Mouse (Mus musculus): ENCODE results near the gene Prkrip1. TPM values are rescaled to one million over a fixed set of nuclear protein-coding genes. Genes with fewer than 3 reads are reported as not detected.
A peak's percentile ranks its signal among the peaks of the same experiment; 100 is the strongest.

The Prkrip1 gene
- polyA plus RNA-seq, 1 experiment from 2014 or later = 33.8 TPM

- no peaks in the 10 kb centered on the region for H3K9me3 ChIP-seq (ENCODE audit: control insufficient read depth, low read length)
- H3K27ac ChIP-seq (replicated peaks in 1 of 2; ENCODE audit: control insufficient read depth in 1 of 2, insufficient read depth in 1 of 2, low read depth in 2 of 2, low read length in 2 of 2) = no peak overlapping the region
- H3K4me2 ChIP-seq (ENCODE audit: low read length) = no peak overlapping the region
- H3K36me3 ChIP-seq (ENCODE audit: control insufficient read depth, insufficient read depth, low read length) = no peaks in the 10 kb centered on the region
- ATAC-seq (ENCODE audit: insufficient number of reproducible peaks, insufficient read depth, low FRiP score, low read depth) = no peak
- 81% methylated on average over 6 of the region's 6 CpGs for WGBS
- peaks cover 8 to 9% of the 10 kb centered on the region in 2 experiments; a peak in 3 of 4 replicates for H3K4me1 ChIP-seq (ENCODE audit: control insufficient read depth in 2 of 2, insufficient read depth in 2 of 2, low read length in 2 of 2)
- H3K27me3 ChIP-seq (ENCODE audit: control insufficient read depth, insufficient read depth, low read length) = peaks cover 45% of the 10 kb centered on the region
- H3K4me3 ChIP-seq (ENCODE audit: control insufficient read depth in 1 of 2, insufficient read depth in 1 of 2, low read depth in 1 of 2, low read length in 2 of 2) = no peak overlapping the region
- no peak overlapping the region for H3K9ac ChIP-seq (ENCODE audit: low read length)
Observed at GRCm38 (mm10) chr5:136241161-136241560, 42.4 kb upstream of the Prkrip1 start.

GRCm38 (mm10) chr5:136240381-136240780, 41.6 kb upstream of the Prkrip1 start:
- WGBS = 53% methylated on average over 1 of the region's 1 CpGs
- ATAC-seq (ENCODE audit: insufficient number of reproducible peaks, insufficient read depth, low FRiP score, low read depth) = no peak

DNA sequence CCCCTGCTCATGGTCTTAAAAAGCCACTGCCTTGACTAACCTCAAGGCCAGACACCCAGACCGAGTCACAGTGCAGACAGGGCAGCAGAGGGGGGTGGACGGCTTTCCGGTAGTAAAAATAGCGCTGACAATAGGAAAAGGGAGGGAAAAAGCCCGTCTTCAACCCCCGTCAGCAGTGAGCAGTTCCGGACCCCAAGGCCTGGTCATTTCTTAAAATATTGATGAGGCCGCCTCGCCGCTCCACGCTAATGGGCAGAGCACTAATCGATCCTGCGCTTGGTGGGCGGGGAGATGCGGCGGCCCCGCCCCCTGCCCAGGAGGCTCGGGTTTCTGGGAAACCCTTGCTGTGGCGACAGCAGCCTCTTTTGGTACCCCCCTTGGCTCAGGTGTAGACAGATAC, 38.8 kb upstream of the Prkrip1 start:
- WGBS = 2% methylated on average over 19 of the region's 19 CpGs
- Histone ChIP-seq H3K4me2 (ENCODE audit: low read length) (peak overlapping the region; percentile 66), H3K27me3 (ENCODE audit: control insufficient read depth, insufficient read depth, low read length) (peaks cover 55% of the 10 kb centered on the region), H3K9me3 (ENCODE audit: control insufficient read depth, low read length) (no peaks in the 10 kb centered on the region), H3K36me3 (ENCODE audit: control insufficient read depth, insufficient read depth, low read length) (no peaks in the 10 kb centered on the region), H3K4me3 (ENCODE audit: control insufficient read depth in 1 of 2, insufficient read depth in 1 of 2, low read depth in 1 of 2, low read length in 2 of 2) (peak overlapping the region; percentile 15 to 31), H3K4me1 (ENCODE audit: control insufficient read depth in 2 of 2, insufficient read depth in 2 of 2, low read length in 2 of 2) (no peaks in the 10 kb centered on the region), H3K27ac (replicated peaks in 1 of 2; ENCODE audit: control insufficient read depth in 1 of 2, insufficient read depth in 1 of 2, low read depth in 2 of 2, low read length in 2 of 2) (no peak overlapping the region), H3K9ac (ENCODE audit: low read length) (peak overlapping the region; percentile 1; the same call in 1 of the 2 replicates)
- ATAC-seq (ENCODE audit: insufficient number of reproducible peaks, insufficient read depth, low FRiP score, low read depth) = no peak

More at GRCm38 (mm10) chr5:136240381-136240780, 41.6 kb upstream of the Prkrip1 start:
- Histone ChIP-seq H3K4me3 (ENCODE audit: control insufficient read depth in 1 of 2, insufficient read depth in 1 of 2, low read depth in 1 of 2, low read length in 2 of 2) (no peak overlapping the region), H3K9ac (ENCODE audit: low read length) (no peak overlapping the region), H3K36me3 (ENCODE audit: control insufficient read depth, insufficient read depth, low read length) (no peaks in the 10 kb centered on the region), H3K27me3 (ENCODE audit: control insufficient read depth, insufficient read depth, low read length) (peaks cover 51% of the 10 kb centered on the region), H3K4me2 (ENCODE audit: low read length) (no peak overlapping the region), H3K4me1 (ENCODE audit: control insufficient read depth in 2 of 2, insufficient read depth in 2 of 2, low read length in 2 of 2) (peaks cover 7 to 9% of the 10 kb centered on the region in 2 experiments; a peak in 3 of 4 replicates), H3K9me3 (ENCODE audit: control insufficient read depth, low read length) (no peaks in the 10 kb centered on the region), H3K27ac (replicated peaks in 1 of 2; ENCODE audit: control insufficient read depth in 1 of 2, insufficient read depth in 1 of 2, low read depth in 2 of 2, low read length in 2 of 2) (no peak overlapping the region)

GRCm38 (mm10) chr5:136236611-136237010, 37.8 kb upstream of the Prkrip1 start:
- no peak overlapping the region for H3K4me2 ChIP-seq (ENCODE audit: low read length)
- no peak overlapping the region for H3K27ac ChIP-seq (replicated peaks in 1 of 2; ENCODE audit: control insufficient read depth in 1 of 2, insufficient read depth in 1 of 2, low read depth in 2 of 2, low read length in 2 of 2)
- H3K4me3 ChIP-seq (ENCODE audit: control insufficient read depth in 1 of 2, insufficient read depth in 1 of 2, low read depth in 1 of 2, low read length in 2 of 2) = no peak overlapping the region
- peaks cover 55% of the 10 kb centered on the region for H3K27me3 ChIP-seq (ENCODE audit: control insufficient read depth, insufficient read depth, low read length)
- no peaks in the 10 kb centered on the region for H3K36me3 ChIP-seq (ENCODE audit: control insufficient read depth, insufficient read depth, low read length)
- ATAC-seq (ENCODE audit: insufficient number of reproducible peaks, insufficient read depth, low FRiP score, low read depth) = no peak
- H3K9me3 ChIP-seq (ENCODE audit: control insufficient read depth, low read length) = no peaks in the 10 kb centered on the region
- WGBS = 55% methylated on average over 5 of the region's 5 CpGs
- H3K9ac ChIP-seq (ENCODE audit: low read length) = no peak overlapping the region
- peaks cover 0 to 2% of the 10 kb centered on the region in 2 experiments; a peak in 1 of 4 replicates for H3K4me1 ChIP-seq (ENCODE audit: control insufficient read depth in 2 of 2, insufficient read depth in 2 of 2, low read length in 2 of 2)

GRCm38 (mm10) chr5:136230348-136231035, 31.7 kb upstream of the Prkrip1 start:
- Histone ChIP-seq H3K4me2 (ENCODE audit: low read length) (no peak overlapping the region), H3K36me3 (ENCODE audit: control insufficient read depth, insufficient read depth, low read length) (no peaks in the 10 kb centered on the region), H3K27me3 (ENCODE audit: control insufficient read depth, insufficient read depth, low read length) (peaks cover 33% of the 10 kb centered on the region), H3K9me3 (ENCODE audit: control insufficient read depth, low read length) (no peaks in the 10 kb centered on the region), H3K4me3 (ENCODE audit: control insufficient read depth in 1 of 2, insufficient read depth in 1 of 2, low read depth in 1 of 2, low read length in 2 of 2) (no peak overlapping the region), H3K9ac (ENCODE audit: low read length) (no peak overlapping the region), H3K27ac (replicated peaks in 1 of 2; ENCODE audit: control insufficient read depth in 1 of 2, insufficient read depth in 1 of 2, low read depth in 2 of 2, low read length in 2 of 2) (no peak overlapping the region), H3K4me1 (ENCODE audit: control insufficient read depth in 2 of 2, insufficient read depth in 2 of 2, low read length in 2 of 2) (peaks cover 2 to 4% of the 10 kb centered on the region in 2 experiments; a peak in 1 of 4 replicates)
- no peak for ATAC-seq (ENCODE audit: insufficient number of reproducible peaks, insufficient read depth, low FRiP score, low read depth)
- 52% methylated on average over 4 of the region's 4 CpGs for WGBS

GRCm38 (mm10) chr5:136226246-136226876, 27.6 kb upstream of the Prkrip1 start:
- ATAC-seq (ENCODE audit: insufficient number of reproducible peaks, insufficient read depth, low FRiP score, low read depth) = no peak
- Histone ChIP-seq H3K4me1 (ENCODE audit: control insufficient read depth in 2 of 2, insufficient read depth in 2 of 2, low read length in 2 of 2) (peaks cover 2% of the 10 kb centered on the region in 2 experiments; a peak in 1 of 4 replicates), H3K36me3 (ENCODE audit: control insufficient read depth, insufficient read depth, low read length) (no peaks in the 10 kb centered on the region), H3K9me3 (ENCODE audit: control insufficient read depth, low read length) (no peaks in the 10 kb centered on the region), H3K4me2 (ENCODE audit: low read length) (no peak overlapping the region), H3K27ac (replicated peaks in 1 of 2; ENCODE audit: control insufficient read depth in 1 of 2, insufficient read depth in 1 of 2, low read depth in 2 of 2, low read length in 2 of 2) (no peak overlapping the region), H3K9ac (ENCODE audit: low read length) (no peak overlapping the region), H3K27me3 (ENCODE audit: control insufficient read depth, insufficient read depth, low read length) (peaks cover 5% of the 10 kb centered on the region), H3K4me3 (ENCODE audit: control insufficient read depth in 1 of 2, insufficient read depth in 1 of 2, low read depth in 1 of 2, low read length in 2 of 2) (no peak overlapping the region)
- 58% methylated on average over 7 of the region's 7 CpGs for WGBS

DNA sequence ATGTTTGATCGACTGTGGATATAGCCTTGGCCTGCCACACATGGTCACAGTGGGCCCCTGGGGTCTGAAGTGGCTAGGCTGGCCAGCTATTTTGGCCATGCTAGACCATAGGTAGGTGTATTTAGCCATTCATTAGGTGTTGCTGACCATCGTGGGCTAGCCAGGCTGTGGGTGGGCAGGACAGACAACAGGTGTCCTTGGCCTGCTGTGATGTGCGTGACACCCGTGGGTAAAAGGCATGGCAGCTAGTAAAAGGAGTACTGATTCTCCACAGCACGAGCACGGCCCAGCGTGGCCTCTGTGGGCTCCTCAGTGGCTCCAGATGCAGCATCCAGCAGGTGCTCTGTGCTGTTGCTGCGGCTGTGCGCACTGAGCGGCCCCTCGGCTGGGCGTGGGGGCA, 19.8 kb upstream of the Prkrip1 start:
- ATAC-seq (ENCODE audit: insufficient number of reproducible peaks, insufficient read depth, low FRiP score, low read depth) = no peak
- no peak overlapping the region for H3K9ac ChIP-seq (ENCODE audit: low read length)
- H3K4me2 ChIP-seq (ENCODE audit: low read length) = no peak overlapping the region
- WGBS = 71% methylated on average over 12 of the region's 12 CpGs
- H3K4me1 ChIP-seq (ENCODE audit: control insufficient read depth in 2 of 2, insufficient read depth in 2 of 2, low read length in 2 of 2) = no peaks in the 10 kb centered on the region
- no peak overlapping the region for H3K27ac ChIP-seq (replicated peaks in 1 of 2; ENCODE audit: control insufficient read depth in 1 of 2, insufficient read depth in 1 of 2, low read depth in 2 of 2, low read length in 2 of 2)
- H3K36me3 ChIP-seq (ENCODE audit: control insufficient read depth, insufficient read depth, low read length) = no peaks in the 10 kb centered on the region
- 0 out of 2 replicates have a peak, but pooled peaks cover 2% of the 10 kb centered on the region for H3K9me3 ChIP-seq (ENCODE audit: control insufficient read depth, low read length)
- no peaks in the 10 kb centered on the region for H3K27me3 ChIP-seq (ENCODE audit: control insufficient read depth, insufficient read depth, low read length)
- no peak overlapping the region for H3K4me3 ChIP-seq (ENCODE audit: control insufficient read depth in 1 of 2, insufficient read depth in 1 of 2, low read depth in 1 of 2, low read length in 2 of 2)

Measured in heart, embryonic 14.5 days (tissue).